Mouse (Mus musculus) kidney, adult 2 months (tissue): ENCODE data around the gene Nop2.

Experiments
- CTCF ChIP-seq: fragments of 200-500 bp; conservative IDR thresholded peaks from 2 replicates; pipeline ENCODE4 v1.5.1; 2011; ENCODE audit warnings: low read depth, mild to moderate bottlenecking, control low read depth, low read length, moderate library complexity, mixed read lengths; ENCODE audit not compliant: insufficient read depth, insufficient read length
- POLR2A ChIP-seq: fragments of 200-500 bp; IDR thresholded peaks from one replicate; pipeline ENCODE4 v1.6.1; 2011; ENCODE audit warnings: low read depth, low read length, control low read depth

DNA sequence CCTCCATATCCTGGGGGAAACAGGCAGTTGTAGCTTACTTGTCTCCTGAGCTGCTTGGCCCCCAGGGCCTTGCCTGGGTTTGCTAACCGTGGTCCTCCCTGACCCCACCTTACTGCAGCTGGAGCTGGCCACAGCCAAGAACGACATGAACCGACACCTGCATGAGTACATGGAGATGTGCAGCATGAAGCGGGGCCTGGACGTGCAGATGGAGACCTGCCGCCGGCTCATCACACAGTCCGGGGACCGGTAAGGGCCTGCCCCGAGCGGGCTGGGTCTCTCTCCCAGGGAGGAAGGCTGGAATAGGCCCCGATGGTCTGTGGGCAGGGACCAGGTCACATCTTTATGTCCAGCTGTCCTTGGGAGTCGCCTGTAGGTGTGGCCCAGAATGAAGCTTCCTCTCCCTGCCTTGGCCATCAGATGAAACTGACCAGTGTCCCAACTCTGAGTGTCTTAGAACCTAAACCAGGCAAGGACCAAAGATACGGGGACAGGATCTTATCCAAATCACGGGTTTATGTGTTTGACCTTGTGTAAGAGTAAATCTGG, 27.3 kb downstream of the Nop2 start:
- TF ChIP-seq CTCF, result no peak
- TF ChIP-seq POLR2A, result no peak
